Mouse (Mus musculus): ENCODE results near the gene Best1. TPM values are rescaled to one million over a fixed set of nuclear protein-coding genes. Genes with fewer than 3 reads are reported as not detected.

The Best1 gene
- total RNA-seq, 2 experiments from 2014 or later, result not detected

DNA sequence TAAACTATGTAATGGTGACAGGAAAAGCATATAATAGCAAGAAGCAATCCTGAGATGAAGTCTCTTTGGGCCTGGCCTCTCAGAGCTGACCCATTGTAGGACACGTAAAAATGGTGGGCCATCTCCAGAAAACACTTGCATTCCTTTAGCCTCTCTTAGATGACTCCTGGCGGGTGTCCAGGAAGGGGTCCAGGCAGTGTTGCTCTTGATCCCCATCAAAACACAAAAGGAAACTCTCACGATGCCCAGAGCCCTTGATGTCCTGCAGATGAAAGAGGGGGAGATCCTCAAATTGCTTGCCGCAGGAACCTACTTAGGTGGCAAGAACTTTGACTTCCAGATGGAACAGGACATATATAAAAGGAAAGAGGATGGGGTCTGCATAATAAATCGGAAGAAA is 64.0 kb downstream of the Best1 start:
- no peak for ATAC-seq (ENCODE audit: poor library complexity, severe bottlenecking)

- 0 out of 2 replicates have a peak, but pooled peaks have one; percentile 19 for ATAC-seq (ENCODE audit: poor library complexity, severe bottlenecking)
Measured at GRCm38 (mm10) chr19:9936579-9936978, 64.9 kb downstream of the Best1 start.

Other genes with a start within 250 kb of the Best1 start
- gene Scgb2a2, start 154.1 kb downstream of the Best1 start, total RNA-seq (2015), result not detected in 2 replicates
- not detected in 2 replicates for gene Scgb2a2, start 154.1 kb downstream of the Best1 start, total RNA-seq (2017)
- 204 and 205 TPM in 2 replicates for gene Incenp, start 102.1 kb downstream of the Best1 start, total RNA-seq (2015)
- gene Incenp, start 102.1 kb downstream of the Best1 start, total RNA-seq (2017), result 85.5 and 116 TPM in 2 replicates
- 1,271 and 1,296 TPM in 2 replicates for gene Fth1, start 21.0 kb downstream of the Best1 start, total RNA-seq (2015)
- gene Fth1, start 21.0 kb downstream of the Best1 start, total RNA-seq (2017), result 513 and 615 TPM in 2 replicates
- 3.1 and 5.6 TPM in 2 replicates for gene Rab3il1, start within 50 bp of the Best1 start, total RNA-seq (2015)
- gene Rab3il1, start within 50 bp of the Best1 start, total RNA-seq (2017), result 7.1 and 11.8 TPM in 2 replicates
- 0.76 and 0.91 TPM in 2 replicates for gene Fads3, start 39.9 kb upstream of the Best1 start, total RNA-seq (2015)
- gene Fads3, start 39.9 kb upstream of the Best1 start, total RNA-seq (2017), result 1.8 and 1.9 TPM in 2 replicates
- gene Fads2, start 100.1 kb upstream of the Best1 start, total RNA-seq (2015), result 3.0 and 7.6 TPM in 2 replicates
- gene Fads2, start 100.1 kb upstream of the Best1 start, total RNA-seq (2017), result 3.1 and 4.3 TPM in 2 replicates
- gene Fads1, start 181.3 kb upstream of the Best1 start, total RNA-seq (2015), result 12.3 and 12.6 TPM in 2 replicates
- 5.3 and 9.6 TPM in 2 replicates for gene Fads1, start 181.3 kb upstream of the Best1 start, total RNA-seq (2017)
- 182 and 197 TPM in 2 replicates for gene Tmem258, start 202.4 kb upstream of the Best1 start, total RNA-seq (2015)
- 163 and 204 TPM in 2 replicates for gene Tmem258, start 202.4 kb upstream of the Best1 start, total RNA-seq (2017)
- 30.7 and 33.9 TPM in 2 replicates for gene Fen1, start 202.5 kb upstream of the Best1 start, total RNA-seq (2015)
- 60.5 and 62.9 TPM in 2 replicates for gene Fen1, start 202.5 kb upstream of the Best1 start, total RNA-seq (2017)
- 0.22 and 0.27 TPM in 2 replicates for gene Myrf, start 239.1 kb upstream of the Best1 start, total RNA-seq (2015)
- 0.04 TPM in 1 of 2 replicates, not detected in the other for gene Myrf, start 239.1 kb upstream of the Best1 start, total RNA-seq (2017)

All from megakaryocyte, adult 5-6 weeks (primary cell).